Mouse (Mus musculus) embryonic stem cell, embryonic (primary cell): ENCODE measurements around the gene Asxl2.

ENCODE experiments used
- CTCF ChIA-PET, 4 experiments: fragments of 300-600 bp in 2 of 4; fragments of 350-600 bp in 2 of 4; sonication (Branson Sonifier 250); formaldehyde crosslinking; loops; one replicate each; lab custom pipeline; 2022; ENCODE audit warnings: inconsistent platforms in 2 of 4; lab: Charles Lee
- POLR2A ChIA-PET, 4 experiments: fragments of 300-600 bp in 2 of 4; fragments of 350-600 bp in 2 of 4; sonication (Branson Sonifier 250); formaldehyde crosslinking; loops; one replicate each; lab custom pipeline; 2022; ENCODE audit warnings: antibody characterized with exemption in 4 of 4, inconsistent platforms in 1 of 4; lab: Charles Lee

Asxl2 gene

DNA sequence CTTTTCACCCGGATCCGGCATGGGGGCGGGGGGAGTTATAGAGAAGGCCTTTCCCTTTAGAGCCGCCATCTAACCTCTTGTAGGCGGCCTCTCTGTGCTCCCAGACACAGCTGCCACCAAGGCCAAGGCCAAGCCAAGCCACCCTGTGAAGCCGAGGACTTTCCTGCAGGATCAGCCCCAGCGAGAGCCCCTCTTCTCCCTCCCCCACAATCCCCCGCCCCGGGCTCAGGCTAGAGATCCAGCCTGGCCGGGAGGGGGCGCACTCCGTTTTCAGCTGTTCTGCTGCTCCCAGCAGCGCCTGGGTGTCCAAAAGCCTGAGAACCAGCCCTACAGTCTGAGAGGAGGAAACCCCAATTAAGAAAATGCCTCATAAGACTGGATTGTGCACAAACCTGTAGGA is 123.6 kb downstream of the Asxl2 start:
- POLR2A ChIA-PET = interaction anchor here in 3 of 4 experiments (0.6 to 4.9 kb wide), 16 partner anchors 7 to 664 kb away, joined by 3 to 31 read pairs (median 4); partner anchors contain the start of gene Dtnb (in 1 of the 3)
- CTCF ChIA-PET = interaction anchor here (0.6 to 2.1 kb wide), 18 partner anchors 10 to 285 kb away, joined by 3 to 12 read pairs (median 4); no protein-coding TSS in a partner anchor
